Mouse (Mus musculus) hindbrain, embryonic 12.5 days (tissue): ENCODE data around the gene Pbx1. TPM values are rescaled to one million over a fixed set of nuclear protein-coding genes. Genes with fewer than 3 reads are reported as not detected.
"Not testable (repeated sequence)": the region's sequence is repeated elsewhere in the genome, so short reads cannot be mapped to it uniquely, and the experiment has no call there.

Experiments used
- ATAC-seq: fragments of 200-750 bp; cut with Nextera tagmentation; 2 replicates; pipeline ENCODE4 v1.8.0; 2017; ENCODE audit warnings: moderate TSS enrichment; ENCODE audit not compliant: low FRiP score
- H3K27ac ChIP-seq: fragments of 300-500 bp; sonication (generic); 2 replicates; pipeline ENCODE4 v1.5.1; 2016; ENCODE audit warnings: mild to moderate bottlenecking
- H3K27me3 ChIP-seq: fragments of 300-500 bp; sonication (generic); 2 replicates; pipeline ENCODE4 v1.6.1; 2016; ENCODE audit warnings: mild to moderate bottlenecking
- H3K36me3 ChIP-seq: fragments of 300-500 bp; sonication (generic); 2 replicates; pipeline ENCODE4 v1.6.1; 2016; ENCODE audit warnings: mild to moderate bottlenecking
- H3K4me1 ChIP-seq: fragments of 300-500 bp; sonication (generic); 2 replicates; pipeline ENCODE4 v1.6.1; 2016
- H3K4me2 ChIP-seq: fragments of 300-500 bp; sonication (generic); replicated peaks from 2 replicates; pipeline ENCODE4 v1.6.1; 2016; ENCODE audit warnings: mild to moderate bottlenecking
- H3K4me3 ChIP-seq: fragments of 300-500 bp; sonication (generic); 2 replicates; pipeline ENCODE4 v1.5.1; 2016; ENCODE audit warnings: mild to moderate bottlenecking
- H3K9ac ChIP-seq: fragments of 300-500 bp; sonication (generic); 2 replicates; pipeline ENCODE4 v1.6.1; 2016; ENCODE audit warnings: mild to moderate bottlenecking, moderate library complexity
- H3K9me3 ChIP-seq: fragments of 300-500 bp; sonication (generic); replicated peaks from 2 replicates; pipeline ENCODE4 v1.6.1; 2016; ENCODE audit warnings: mild to moderate bottlenecking
- WGBS: fragments of 180-500 bp; shearing (Covaris S2); methylation state at CpG from one replicate; pipeline ENCODE4 v1.1.7; 2016; 5-methylcytosine and 5-hydroxymethylcytosine counted together
- polyA plus RNA-seq: library from polyadenylated mRNA; unstranded; fragments of >200 nt; fragmentation: Nextera tagmentation; extraction: Ambion mirVana; gene quantifications from 2 replicates; pipeline ENCODE4 v1.2.1, GENCODE M21; 2016

Gene Pbx1
- 56.3 and 59.8 TPM in 2 replicates for polyA plus RNA-seq

DNA sequence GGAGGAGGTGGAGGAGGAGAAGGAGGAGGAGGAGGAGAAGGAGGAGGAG, at the start of gene Pbx1:
TSS of gene Pbx1 (minus strand) at position 39 of the 49 bp plus-strand sequence.
- H3K27me3 ChIP-seq, H3K9me3 ChIP-seq, H3K36me3 ChIP-seq, ATAC-seq: not testable (repeated sequence)
- H3K4me3 ChIP-seq, result peak within 1 kb of the TSS; percentile 83
- H3K9ac ChIP-seq, result peak within 1 kb of the TSS; percentile 96
- peak within 1 kb of the TSS; percentile 66 for H3K4me2 ChIP-seq
- H3K4me1 ChIP-seq, result peaks cover 12% of the 10 kb centered on the region
- H3K27ac ChIP-seq, result peak within 1 kb of the TSS; percentile 99

DNA sequence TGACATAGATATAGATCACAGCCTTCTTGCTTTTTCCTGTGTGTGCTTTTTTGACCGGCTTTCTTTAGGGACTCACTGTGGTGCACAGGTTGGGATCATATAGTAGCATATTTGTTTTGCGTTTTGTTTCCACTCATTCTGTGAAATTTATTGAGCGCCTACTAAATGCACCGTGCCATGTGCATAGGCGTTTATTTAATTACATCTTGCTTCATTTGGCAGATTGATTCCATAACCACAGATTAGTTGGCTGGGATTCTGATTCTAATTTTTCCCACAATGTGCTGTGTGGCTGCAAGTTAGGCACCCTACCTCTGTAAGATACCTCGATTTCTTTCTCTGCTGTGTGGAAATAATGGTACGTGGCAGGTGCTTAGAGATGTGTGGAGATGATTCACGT, 47.6 kb upstream of the Pbx1 start:
- Histone ChIP-seq H3K36me3 (no peaks in the 10 kb centered on the region), H3K4me1 (peaks cover 20% of the 10 kb centered on the region), H3K4me2 (no peak overlapping the region), H3K27me3 (no peaks in the 10 kb centered on the region), H3K27ac (no peak overlapping the region), H3K9ac (no peak overlapping the region), H3K4me3 (no peak overlapping the region), H3K9me3 (no peaks in the 10 kb centered on the region)
- WGBS, result 92% methylated on average over 8 of the region's 8 CpGs
- ATAC-seq, result no peak

DNA sequence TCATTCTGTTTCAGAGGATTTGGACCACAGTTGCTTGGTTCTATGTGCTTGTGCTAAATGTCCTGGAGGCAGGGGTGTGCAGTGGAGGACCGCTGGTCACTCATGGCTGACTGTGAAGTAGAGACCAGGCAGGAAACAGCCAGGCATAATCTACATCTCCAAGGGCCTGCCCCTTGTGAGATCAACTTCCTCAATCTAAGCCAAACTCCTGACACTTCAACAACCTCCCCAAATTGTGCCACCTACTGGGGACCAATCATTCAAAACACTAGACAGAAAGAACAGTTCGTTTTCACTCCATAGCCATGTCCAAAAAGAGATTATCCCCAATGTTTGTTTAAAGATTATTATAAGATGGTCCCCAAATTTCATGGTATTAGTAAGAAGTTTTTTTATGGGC, 46.8 kb upstream of the Pbx1 start:
- H3K27me3 ChIP-seq, result no peaks in the 10 kb centered on the region
- no peaks in the 10 kb centered on the region for H3K9me3 ChIP-seq
- ATAC-seq, result no peak
- 61% methylated on average over 2 of the region's 2 CpGs for WGBS
- H3K27ac ChIP-seq, result no peak overlapping the region
- no peaks in the 10 kb centered on the region for H3K36me3 ChIP-seq
- H3K4me2 ChIP-seq, result no peak overlapping the region
- H3K4me3 ChIP-seq, result no peak overlapping the region
- peaks cover 28% of the 10 kb centered on the region for H3K4me1 ChIP-seq
- no peak overlapping the region for H3K9ac ChIP-seq

DNA sequence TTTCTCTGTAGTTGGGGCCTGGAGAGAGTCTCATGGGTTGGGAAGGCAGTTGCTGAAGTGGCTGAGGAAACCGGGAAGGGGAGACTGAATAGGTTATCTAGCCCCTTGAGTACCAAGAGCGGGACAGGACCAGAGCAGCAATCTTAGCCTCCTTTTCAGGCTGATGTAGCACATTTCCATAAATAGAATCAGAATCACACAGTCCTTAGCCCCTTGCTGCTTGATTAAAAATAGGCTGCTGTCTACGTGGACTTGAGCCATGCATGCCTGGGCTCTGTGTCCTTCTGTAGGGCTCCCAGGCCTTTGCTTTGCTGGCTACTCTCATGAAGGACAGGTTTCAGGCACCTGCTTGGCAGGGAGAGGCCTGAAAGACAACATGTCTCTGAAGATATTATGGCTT, 44.8 kb upstream of the Pbx1 start:
- Histone ChIP-seq H3K36me3 (no peaks in the 10 kb centered on the region), H3K4me3 (no peak overlapping the region), H3K4me2 (no peak overlapping the region), H3K27ac (peak overlapping the region; percentile 69), H3K4me1 (peaks cover 37% of the 10 kb centered on the region), H3K9ac (no peak overlapping the region), H3K9me3 (no peaks in the 10 kb centered on the region), H3K27me3 (no peaks in the 10 kb centered on the region)
- ATAC-seq, result no peak
- 55% methylated on average over 3 of the region's 3 CpGs for WGBS

DNA sequence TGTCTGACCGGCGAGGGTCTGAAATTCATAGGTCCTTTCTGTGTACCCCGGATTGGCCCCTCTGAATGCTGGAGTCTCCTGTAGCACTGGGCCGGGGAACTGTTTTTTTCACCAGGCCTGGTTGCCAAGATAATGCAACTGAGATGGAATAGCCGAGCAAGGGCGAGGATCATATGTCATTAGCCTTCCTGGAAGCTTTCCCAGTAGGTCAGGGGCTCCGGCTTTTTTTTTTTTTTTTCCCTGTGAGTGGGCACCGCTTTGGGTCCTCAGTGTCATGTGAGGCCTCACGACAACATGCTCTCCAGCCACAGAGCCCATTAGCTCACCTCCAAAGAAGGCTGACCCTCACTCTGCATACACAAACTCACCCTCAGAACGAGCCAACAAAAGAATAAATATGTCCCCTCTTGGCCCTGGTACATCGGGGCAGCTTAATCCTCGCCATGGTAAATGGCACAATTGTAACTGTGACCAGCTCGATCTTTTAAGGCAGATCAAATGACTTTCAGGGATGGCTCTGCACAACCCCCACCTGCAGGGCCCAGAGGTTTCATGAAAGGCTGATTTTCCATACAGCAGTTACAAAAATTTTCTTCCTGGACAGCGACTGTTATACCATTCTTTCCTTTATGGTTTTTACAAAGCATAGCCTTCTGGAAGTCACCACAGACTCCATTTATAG, 44.3 kb upstream of the Pbx1 start:
- WGBS, result 42% methylated on average over 14 of the region's 14 CpGs

DNA sequence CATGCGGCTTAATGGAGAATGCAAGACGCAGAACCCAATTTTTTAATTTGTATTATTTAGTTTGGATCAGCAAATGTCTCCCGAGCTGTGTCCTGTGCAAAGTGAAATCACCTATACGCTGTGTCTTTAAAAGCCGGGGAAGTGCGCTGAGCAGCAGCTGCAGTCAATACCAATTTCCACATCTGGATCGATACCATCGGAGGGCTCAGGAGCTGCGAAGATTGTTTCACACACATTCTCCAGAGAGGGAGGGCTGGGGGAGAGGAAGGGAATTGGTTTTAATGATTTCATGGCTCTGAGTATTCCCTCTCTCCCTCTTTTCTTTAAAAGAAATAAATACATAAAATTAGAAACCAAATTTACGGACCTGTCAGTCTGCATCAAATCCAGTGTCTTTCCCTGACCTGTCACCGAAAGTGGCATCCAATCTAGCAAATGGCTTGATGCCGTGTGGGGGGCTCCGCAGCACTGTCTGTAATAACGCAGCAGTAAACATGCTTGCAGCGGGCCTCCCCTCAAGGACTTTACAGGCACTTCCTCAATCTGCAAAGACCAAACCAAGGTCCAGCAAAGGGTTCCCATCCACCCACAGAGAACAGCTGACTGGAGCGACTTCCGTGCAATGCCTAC, 43.6 kb upstream of the Pbx1 start:
- H3K36me3 ChIP-seq, result no peaks in the 10 kb centered on the region
- no peaks in the 10 kb centered on the region for H3K27me3 ChIP-seq
- 77% methylated on average over 17 of the region's 17 CpGs for WGBS
- H3K9ac ChIP-seq, result no peak overlapping the region
- H3K9me3 ChIP-seq, result no peaks in the 10 kb centered on the region
- no peak overlapping the region for H3K4me3 ChIP-seq
- no peak for ATAC-seq
- H3K27ac ChIP-seq, result peak overlapping the region; percentile 69
- H3K4me2 ChIP-seq, result no peak overlapping the region
- H3K4me1 ChIP-seq, result peaks cover 37% of the 10 kb centered on the region

More for the DNA sequence above, 44.3 kb upstream of the Pbx1 start:
- no peaks in the 10 kb centered on the region for H3K36me3 ChIP-seq
- H3K4me1 ChIP-seq, result peaks cover 37% of the 10 kb centered on the region
- no peak overlapping the region for H3K4me2 ChIP-seq
- H3K4me3 ChIP-seq, result no peak overlapping the region
- H3K27ac ChIP-seq, result peak overlapping the region; percentile 69
- H3K27me3 ChIP-seq, result no peaks in the 10 kb centered on the region
- no peak overlapping the region for H3K9ac ChIP-seq
- ATAC-seq, result no peak
- no peaks in the 10 kb centered on the region for H3K9me3 ChIP-seq

DNA sequence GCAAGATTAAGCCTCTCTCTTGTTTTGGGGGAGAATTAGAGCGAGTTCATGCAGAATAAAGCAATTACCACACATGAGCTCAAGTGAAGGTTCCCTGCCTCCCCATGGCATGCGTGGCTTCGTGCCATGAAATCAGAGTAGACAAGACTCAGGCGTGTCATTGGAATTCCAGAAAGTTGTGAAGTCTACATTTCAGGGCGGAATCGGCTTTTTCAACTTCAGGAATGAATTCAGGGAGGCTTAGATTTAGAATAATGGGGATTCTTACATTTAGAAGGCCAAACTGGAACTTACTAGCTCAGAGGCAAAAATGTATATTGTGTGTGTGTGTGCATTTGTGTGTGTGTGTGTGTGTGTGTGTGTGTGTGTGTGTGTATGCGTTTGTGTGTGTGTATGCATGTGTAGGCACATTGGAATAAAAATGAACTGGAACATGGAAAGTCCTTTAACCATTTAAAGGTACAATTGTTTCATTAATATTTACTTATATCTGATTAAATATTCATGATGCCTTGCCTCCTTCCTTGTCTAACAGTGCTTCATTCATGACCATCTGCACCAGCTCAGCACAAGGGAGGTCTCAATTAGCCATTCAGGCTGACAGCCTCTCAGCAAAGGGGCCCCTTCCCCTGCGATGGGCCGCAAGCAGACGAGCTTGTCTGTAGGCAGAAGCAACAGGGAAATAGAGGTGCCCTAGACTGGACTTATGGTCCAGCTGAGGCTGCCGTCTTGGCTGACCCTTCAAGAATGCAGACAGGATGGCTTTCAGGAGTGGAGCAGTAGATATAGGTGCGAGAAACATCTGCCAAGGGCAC, 41.4 kb upstream of the Pbx1 start:
- H3K9me3 ChIP-seq, result no peaks in the 10 kb centered on the region
- 27% methylated on average over 12 of the region's 12 CpGs for WGBS
- peak overlapping the region; percentile 64 for H3K27ac ChIP-seq
- H3K36me3 ChIP-seq, result no peaks in the 10 kb centered on the region
- no peaks in the 10 kb centered on the region for H3K27me3 ChIP-seq
- H3K4me2 ChIP-seq, result peak overlapping the region; percentile 19; the same call in 1 of the 2 replicates
- no peak overlapping the region for H3K9ac ChIP-seq
- peak; percentile 93 for ATAC-seq
- no peak overlapping the region for H3K4me3 ChIP-seq
- peaks cover 37% of the 10 kb centered on the region for H3K4me1 ChIP-seq

DNA sequence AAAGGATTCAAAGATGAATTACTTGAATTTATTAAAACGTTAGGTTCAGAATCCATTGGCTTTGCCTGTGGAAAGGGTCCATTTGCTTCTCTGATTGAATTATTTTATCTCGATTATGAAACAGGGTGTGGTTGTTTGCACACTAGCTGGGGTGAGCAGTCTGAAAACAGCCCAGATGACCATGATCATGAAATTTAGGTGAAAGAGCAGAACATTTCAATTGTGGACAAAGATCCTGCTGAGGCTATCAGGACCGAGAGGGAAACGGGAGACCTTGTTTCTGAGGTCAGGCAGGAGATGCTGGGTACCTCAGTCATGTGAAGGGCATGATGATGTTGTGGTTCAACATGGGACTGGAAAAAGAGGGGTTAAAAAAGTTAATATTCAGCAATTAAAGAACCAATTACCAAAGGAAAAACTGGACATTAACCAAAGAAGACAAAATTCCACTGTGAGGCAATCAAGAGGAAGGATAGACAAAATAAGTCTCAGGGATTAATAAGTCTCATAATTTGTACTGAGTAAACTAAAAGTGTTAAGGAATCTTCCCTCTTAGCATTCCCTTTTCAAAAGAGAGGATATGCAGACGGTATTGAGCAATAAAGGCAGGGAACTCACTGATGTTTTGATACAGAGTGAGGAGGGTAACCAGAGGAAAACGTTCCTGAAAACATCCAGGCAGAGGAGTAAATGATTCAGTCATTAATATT, 40.6 kb upstream of the Pbx1 start:
- no peaks in the 10 kb centered on the region for H3K36me3 ChIP-seq
- WGBS, result 56% methylated on average over 6 of the region's 6 CpGs
- no peaks in the 10 kb centered on the region for H3K27me3 ChIP-seq
- H3K4me2 ChIP-seq, result no peak overlapping the region
- peak overlapping the region; percentile 30 for H3K27ac ChIP-seq
- no peak for ATAC-seq
- no peak overlapping the region for H3K4me3 ChIP-seq
- peaks cover 37% of the 10 kb centered on the region for H3K4me1 ChIP-seq
- no peaks in the 10 kb centered on the region for H3K9me3 ChIP-seq
- no peak overlapping the region for H3K9ac ChIP-seq

DNA sequence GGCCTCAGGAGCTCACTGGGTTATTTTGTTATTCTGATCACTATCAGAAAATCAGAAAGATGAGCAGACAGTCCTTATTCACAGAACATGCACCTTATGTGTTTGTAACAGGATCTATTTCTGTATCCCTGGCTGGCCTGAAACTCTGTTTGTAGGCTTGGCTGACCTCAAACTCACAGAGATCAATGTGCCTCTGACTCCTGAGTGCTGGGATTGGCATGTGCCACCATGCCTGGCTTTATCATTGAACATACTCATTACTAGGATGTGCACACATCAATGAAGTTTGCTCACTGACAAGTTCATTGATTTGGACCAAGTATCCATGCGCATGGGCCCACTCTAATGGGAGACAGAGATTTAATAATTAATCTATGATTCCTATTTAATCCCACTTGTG, 27.4 kb upstream of the Pbx1 start:
- H3K4me1 ChIP-seq, result peaks cover 5% of the 10 kb centered on the region; the same call in 1 of the 2 replicates
- ATAC-seq, result no peak
- no peaks in the 10 kb centered on the region for H3K36me3 ChIP-seq
- no peaks in the 10 kb centered on the region for H3K9me3 ChIP-seq
- 100% methylated on average over 1 of the region's 1 CpGs for WGBS
- no peak overlapping the region for H3K4me3 ChIP-seq
- H3K27me3 ChIP-seq, result no peaks in the 10 kb centered on the region
- no peak overlapping the region for H3K9ac ChIP-seq
- H3K27ac ChIP-seq, result no peak overlapping the region
- no peak overlapping the region for H3K4me2 ChIP-seq

DNA sequence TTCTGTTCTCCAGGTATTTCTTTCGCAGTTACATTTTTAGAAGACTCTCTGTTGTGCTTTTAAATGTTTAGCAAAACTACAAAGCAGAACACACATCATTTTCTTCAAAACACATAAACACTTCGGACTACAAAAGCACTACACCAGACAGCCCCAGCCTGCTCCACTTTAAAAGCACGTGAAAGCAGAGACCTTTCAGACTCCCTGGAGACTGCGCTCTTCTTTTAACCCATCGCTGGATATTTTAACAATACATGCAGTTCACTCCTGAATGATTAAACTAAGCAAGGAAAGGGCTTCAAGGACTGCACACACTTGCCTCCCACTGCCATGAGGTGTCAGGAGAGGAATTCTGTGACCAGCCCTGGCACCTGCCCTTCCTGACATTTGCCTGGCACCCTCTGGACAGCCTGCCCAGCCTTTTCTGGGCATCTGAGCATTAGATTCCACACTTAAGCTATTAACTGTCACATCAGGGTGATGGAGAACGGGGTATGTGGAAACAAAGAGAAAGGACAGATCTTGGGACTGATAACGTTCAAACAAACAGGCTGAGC, 25.2 kb upstream of the Pbx1 start:
- Histone ChIP-seq H3K27me3 (no peaks in the 10 kb centered on the region), H3K9me3 (no peaks in the 10 kb centered on the region), H3K4me1 (peaks cover 5% of the 10 kb centered on the region; the same call in 1 of the 2 replicates), H3K36me3 (no peaks in the 10 kb centered on the region), H3K4me2 (no peak overlapping the region), H3K4me3 (no peak overlapping the region), H3K9ac (no peak overlapping the region), H3K27ac (no peak overlapping the region)
- 40% methylated on average over 7 of the region's 7 CpGs for WGBS
- no peak for ATAC-seq

DNA sequence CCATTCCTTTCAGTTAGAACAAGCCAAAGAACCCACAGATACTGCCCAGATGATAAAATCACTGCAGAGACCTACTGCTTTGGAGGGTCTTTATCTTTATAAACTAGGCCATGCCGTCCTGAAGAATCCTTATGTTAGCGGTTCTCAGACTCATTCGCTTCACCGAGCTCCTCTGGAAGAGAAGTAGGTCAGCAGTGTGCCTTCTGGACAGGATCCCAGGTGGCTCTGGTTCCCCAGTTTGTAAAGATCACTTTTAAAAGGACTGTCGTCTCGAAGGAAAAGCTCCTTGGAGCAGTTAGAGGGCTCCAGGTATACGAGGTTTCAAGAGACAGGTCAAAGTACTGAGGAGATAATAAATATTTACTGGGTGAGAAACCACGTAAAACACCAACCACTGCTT, 23.1 kb upstream of the Pbx1 start:
- peaks cover 5% of the 10 kb centered on the region; the same call in 1 of the 2 replicates for H3K4me1 ChIP-seq

DNA sequence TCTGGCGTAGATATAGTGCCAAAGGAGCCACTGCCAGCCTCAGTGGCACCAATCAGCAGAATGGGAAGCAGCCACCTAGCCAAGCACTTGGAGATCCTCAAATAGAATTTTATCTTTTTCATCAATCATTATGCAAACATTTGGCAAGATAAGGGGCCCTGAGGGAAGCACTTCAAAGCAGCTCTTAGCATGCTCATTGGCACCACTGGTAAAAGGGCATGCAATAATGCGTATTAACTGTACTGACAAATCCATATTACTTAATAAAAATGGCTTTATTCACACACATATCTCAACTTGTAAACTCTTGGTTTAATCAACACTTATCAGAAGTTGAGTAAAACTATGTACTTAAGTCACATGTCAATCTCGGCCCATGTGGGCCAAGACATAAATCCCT, 1.6 kb upstream of the Pbx1 start:
- H3K9me3 ChIP-seq, result no peaks in the 10 kb centered on the region
- no peaks in the 10 kb centered on the region for H3K27me3 ChIP-seq
- no peak overlapping the region for H3K4me3 ChIP-seq
- no peaks in the 10 kb centered on the region for H3K4me1 ChIP-seq
- no peaks in the 10 kb centered on the region for H3K36me3 ChIP-seq
- 95% methylated on average over 3 of the region's 3 CpGs for WGBS
- ATAC-seq, result no peak
- no peak overlapping the region for H3K4me2 ChIP-seq
- no peak overlapping the region for H3K27ac ChIP-seq
- no peak overlapping the region for H3K9ac ChIP-seq

More for the DNA sequence above, 23.1 kb upstream of the Pbx1 start:
- Histone ChIP-seq H3K9me3 (no peaks in the 10 kb centered on the region), H3K4me2 (no peak overlapping the region), H3K36me3 (no peaks in the 10 kb centered on the region), H3K27ac (no peak overlapping the region), H3K4me3 (no peak overlapping the region), H3K9ac (no peak overlapping the region), H3K27me3 (no peaks in the 10 kb centered on the region)
- WGBS, result 84% methylated on average over 8 of the region's 8 CpGs
- no peak for ATAC-seq
